Mouse (Mus musculus): ENCODE measurements around the gene Cdk2ap2. TPM values are rescaled to one million over a fixed set of nuclear protein-coding genes. Genes with fewer than 3 reads are reported as not detected.

The Cdk2ap2 gene
- polyA plus RNA-seq, 1 experiment, result 200 TPM

GRCm38 (mm10) chr19:4147782-4148490 is 51.0 kb downstream of the Cdk2ap2 start:
- no peak overlapping the region for H3K4me3 ChIP-seq (replicated peaks; ENCODE audit: extremely low read depth, low read depth, low read length)
- no peak for TF ChIP-seq POLR2A (IDR thresholded peaks at IDR 0.05; ENCODE audit: borderline replicate concordance, extremely low read depth, low read depth, low read length)
- whole genome bisulfite sequencing, result 41% methylated on average over 9 of the region's 9 CpGs
- DNase-seq, result no peak
- H3K4me1 ChIP-seq (ENCODE audit: control insufficient read depth, insufficient read depth, low read length), result peaks cover 10% of the 10 kb centered on the region

DNA sequence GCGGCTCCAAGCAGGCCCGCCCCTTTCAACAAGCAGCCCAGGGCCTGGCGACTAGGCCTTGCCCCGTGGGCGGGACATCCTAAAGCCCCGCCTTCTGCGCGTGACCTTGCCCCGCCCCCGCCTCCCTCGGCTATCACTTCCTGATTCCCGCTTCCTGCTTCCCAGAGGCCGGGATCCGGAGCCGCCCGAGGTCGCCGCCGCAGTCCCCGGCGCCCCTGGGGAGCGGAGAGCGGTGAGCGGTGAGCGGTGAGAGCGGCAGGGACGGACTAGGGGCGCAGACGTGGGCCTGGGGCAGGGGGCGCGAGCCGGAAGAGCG is 51.5 kb downstream of the Cdk2ap2 start, which contains the start of gene Coro1b:
Gene Coro1b (plus strand): TSS at position 129 of the 316 bp plus-strand sequence.
- H3K4me1 ChIP-seq (ENCODE audit: control insufficient read depth, insufficient read depth, low read length), result peaks cover 10% of the 10 kb centered on the region
- peak; percentile 99 for DNase-seq
- peak within 1 kb of the TSS; percentile 76 for H3K4me3 ChIP-seq (replicated peaks; ENCODE audit: extremely low read depth, low read depth, low read length)
- TF ChIP-seq CTCF (IDR thresholded peaks at IDR 0.05; ENCODE audit: insufficient read depth, low read length) (no peak), POLR2A (IDR thresholded peaks at IDR 0.05; ENCODE audit: borderline replicate concordance, extremely low read depth, low read depth, low read length) (peak; percentile 84)
- WGBS, result under 1% methylated on average over 31 of the region's 33 CpGs

Other genes starting within 250 kb of the Cdk2ap2 start
- 75.9 and 81.6 TPM in 2 replicates for gene Chka, start 245.4 kb upstream of the Cdk2ap2 start, polyA plus RNA-seq (2012; rRNA removed)
- 157 and 164 TPM in 2 replicates for gene Tcirg1, start 190.0 kb upstream of the Cdk2ap2 start, polyA plus RNA-seq (2012; rRNA removed)
- gene Ndufs8, start 184.4 kb upstream of the Cdk2ap2 start, polyA plus RNA-seq (2012; rRNA removed), result 157 and 189 TPM in 2 replicates
- gene Aldh3b1, start 167.4 kb upstream of the Cdk2ap2 start, polyA plus RNA-seq (2012; rRNA removed), result 71.9 and 85.0 TPM in 2 replicates
- gene Unc93b1, start 162.0 kb upstream of the Cdk2ap2 start, polyA plus RNA-seq (2012; rRNA removed), result 169 and 180 TPM in 2 replicates
- gene Aldh3b3, start 138.5 kb upstream of the Cdk2ap2 start, polyA plus RNA-seq (2012; rRNA removed), result 0.08 and 0.21 TPM in 2 replicates
- 2.0 and 21.7 TPM in 2 replicates for gene Aldh3b2, start 124.9 kb upstream of the Cdk2ap2 start, polyA plus RNA-seq (2012; rRNA removed)
- 27.7 and 29.8 TPM in 2 replicates for gene Acy3, start 110.6 kb upstream of the Cdk2ap2 start, polyA plus RNA-seq (2012; rRNA removed)
- gene Tbx10, start 104.4 kb upstream of the Cdk2ap2 start, polyA plus RNA-seq (2012; rRNA removed), result 0.06 TPM in 1 of 2 replicates, not detected in the other
- 7.6 and 13.3 TPM in 2 replicates for gene Nudt8, start 96.6 kb upstream of the Cdk2ap2 start, polyA plus RNA-seq (2012; rRNA removed)
- 1.7 and 1.8 TPM in 2 replicates for gene Gm49405, start 96.6 kb upstream of the Cdk2ap2 start, polyA plus RNA-seq (2012; rRNA removed)
- 12.6 and 18.0 TPM in 2 replicates for gene Doc2g, start 93.9 kb upstream of the Cdk2ap2 start, polyA plus RNA-seq (2012; rRNA removed)
- 99.4 and 127 TPM in 2 replicates for gene Ndufv1, start 84.4 kb upstream of the Cdk2ap2 start, polyA plus RNA-seq (2012; rRNA removed)
- gene Gstp1, start 59.2 kb upstream of the Cdk2ap2 start, polyA plus RNA-seq (2012; rRNA removed), result 480 and 656 TPM in 2 replicates
- gene Gstp2, start 51.2 kb upstream of the Cdk2ap2 start, polyA plus RNA-seq (2012; rRNA removed), result 47.4 and 87.8 TPM in 2 replicates
- gene Gstp3, start 37.6 kb upstream of the Cdk2ap2 start, polyA plus RNA-seq (2012; rRNA removed), result 14.4 and 15.9 TPM in 2 replicates
- 0.86 and 0.91 TPM in 2 replicates for gene Cabp2, start 15.6 kb upstream of the Cdk2ap2 start, polyA plus RNA-seq (2012; rRNA removed)
- 152 and 163 TPM in 2 replicates for gene Pitpnm1, start 2.8 kb downstream of the Cdk2ap2 start, polyA plus RNA-seq (2012; rRNA removed)
- gene Aip, start 28.7 kb downstream of the Cdk2ap2 start, polyA plus RNA-seq (2012; rRNA removed), result 108 and 123 TPM in 2 replicates
- gene Gpr152, start 42.6 kb downstream of the Cdk2ap2 start, polyA plus RNA-seq (2012; rRNA removed), result 0.05 and 0.08 TPM in 2 replicates
- gene Cabp4, start 46.9 kb downstream of the Cdk2ap2 start, polyA plus RNA-seq (2012; rRNA removed), result 0.08 TPM in 1 of 2 replicates, not detected in the other
- gene Coro1b, start 51.4 kb downstream of the Cdk2ap2 start, polyA plus RNA-seq (2012; rRNA removed), result 260 and 262 TPM in 2 replicates
- 55.0 and 75.4 TPM in 2 replicates for gene Ptprcap, start 56.4 kb downstream of the Cdk2ap2 start, polyA plus RNA-seq (2012; rRNA removed)
- gene Rps6kb2, start 66.2 kb downstream of the Cdk2ap2 start, polyA plus RNA-seq (2012; rRNA removed), result 35.2 and 51.2 TPM in 2 replicates
- gene Carns1, start 78.3 kb downstream of the Cdk2ap2 start, polyA plus RNA-seq (2012; rRNA removed), result 7.9 and 14.4 TPM in 2 replicates
- 23.6 and 24.2 TPM in 2 replicates for gene Tbc1d10c, start 94.1 kb downstream of the Cdk2ap2 start, polyA plus RNA-seq (2012; rRNA removed)
- 373 and 384 TPM in 2 replicates for gene Ppp1ca, start 94.9 kb downstream of the Cdk2ap2 start, polyA plus RNA-seq (2012; rRNA removed)
- 32.3 and 36.9 TPM in 2 replicates for gene Rad9a, start 104.5 kb downstream of the Cdk2ap2 start, polyA plus RNA-seq (2012; rRNA removed)
- 34.0 and 42.0 TPM in 2 replicates for gene Clcf1, start 117.1 kb downstream of the Cdk2ap2 start, polyA plus RNA-seq (2012; rRNA removed)
- not detected in 2 replicates for gene AC109138.7, start 117.2 kb downstream of the Cdk2ap2 start, polyA plus RNA-seq (2012; rRNA removed)
- 110 and 112 TPM in 2 replicates for gene Pold4, start 134.7 kb downstream of the Cdk2ap2 start, polyA plus RNA-seq (2012; rRNA removed)
- gene Ssh3, start 172.0 kb downstream of the Cdk2ap2 start, polyA plus RNA-seq (2012; rRNA removed), result 82.3 and 98.0 TPM in 2 replicates
- gene Ankrd13d, start 186.0 kb downstream of the Cdk2ap2 start, polyA plus RNA-seq (2012; rRNA removed), result 7.3 and 8.4 TPM in 2 replicates
- gene Grk2, start 209.0 kb downstream of the Cdk2ap2 start, polyA plus RNA-seq (2012; rRNA removed), result 110 and 120 TPM in 2 replicates